Mouse (Mus musculus): ENCODE data around the gene Stx16. TPM values are rescaled to one million over a fixed set of nuclear protein-coding genes. Genes with fewer than 3 reads are reported as not detected.

Gene Stx16
- polyA plus RNA-seq (2017; shearing (Covaris generic)) = 31.3 TPM

DNA sequence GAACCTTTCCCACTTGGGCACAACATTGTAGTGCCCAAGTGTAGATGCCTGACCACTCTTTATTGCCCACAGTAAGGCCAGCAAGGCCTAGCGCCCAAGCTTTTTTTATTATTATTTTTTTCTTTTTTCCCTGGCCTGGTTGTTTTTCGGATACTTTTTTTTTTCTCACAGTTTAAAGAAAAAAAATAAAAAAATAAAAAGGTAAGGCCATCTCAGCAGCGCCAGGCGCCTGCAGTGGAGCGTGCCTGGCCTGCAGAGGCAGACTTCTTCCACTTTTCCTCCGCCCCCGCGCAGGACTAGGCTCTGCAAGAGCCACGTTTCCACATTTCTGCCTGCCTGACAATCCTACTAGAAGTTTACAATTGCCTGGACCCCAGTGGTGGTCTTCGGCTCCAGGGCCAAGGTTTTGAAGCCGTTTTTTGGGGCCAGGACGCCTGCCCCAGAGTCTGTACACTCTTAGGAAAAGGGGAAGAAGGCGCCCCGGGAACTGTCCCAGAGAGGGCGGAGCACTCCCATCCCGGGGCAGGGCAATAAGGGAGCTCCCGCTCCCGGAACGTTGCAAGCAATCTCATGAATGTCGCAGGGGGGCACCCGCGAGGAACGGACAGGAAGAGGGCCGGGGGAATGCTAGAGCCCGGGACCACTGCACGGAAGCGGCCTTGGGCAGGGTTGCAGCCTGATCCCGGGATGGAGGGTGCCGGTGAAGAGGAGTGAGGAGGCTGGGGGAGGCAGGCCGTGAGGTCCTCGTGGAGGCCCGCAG is at the start of gene Stx16:
Gene Stx16 (plus strand): TSS at position 636 of the 760 bp plus-strand sequence.

DNA sequence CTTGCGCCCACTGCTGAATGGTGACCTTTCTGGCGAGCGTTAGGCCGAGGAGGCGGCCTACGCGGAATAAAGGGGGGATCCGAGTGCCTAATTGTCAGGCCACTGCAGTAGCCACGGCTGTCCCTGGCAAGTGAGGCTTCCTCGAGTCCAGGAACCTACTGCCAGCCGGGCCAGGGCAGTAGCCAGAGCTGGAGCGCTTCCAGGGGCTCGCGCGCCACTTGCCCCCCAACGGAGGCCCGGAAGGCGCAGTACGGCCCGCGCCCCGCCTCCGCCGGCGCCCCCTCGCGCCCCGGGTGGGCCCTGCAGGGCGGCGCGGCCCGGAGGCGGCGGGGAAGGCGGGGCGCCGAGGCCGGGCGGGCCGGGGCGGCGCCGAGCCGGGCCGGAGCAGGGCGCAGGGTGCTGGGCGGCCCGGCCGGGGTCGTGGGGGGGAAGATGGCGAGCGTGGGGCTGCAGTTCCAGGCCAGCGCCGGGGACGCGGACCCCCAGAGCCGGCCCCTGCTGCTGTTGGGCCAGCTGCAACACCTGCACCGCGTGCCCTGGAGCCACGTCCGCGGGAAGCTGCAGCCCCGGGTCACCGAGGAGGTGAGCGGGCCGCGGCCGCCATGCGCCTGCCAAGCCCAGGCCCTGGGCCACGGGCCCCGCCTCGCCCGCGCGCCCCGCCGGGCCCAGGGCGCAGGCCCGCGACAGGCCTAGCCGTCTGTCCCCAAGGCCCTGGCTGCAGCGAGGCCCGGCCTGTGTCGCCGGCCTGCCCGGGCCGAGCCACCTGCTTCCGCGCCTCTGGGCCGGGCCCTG is 34.1 kb downstream of the Stx16 start, which contains the start of gene Npepl1:
Gene Npepl1 (plus strand): TSS at position 359 of the 792 bp plus-strand sequence.

Other genes starting within 250 kb of the Stx16 start
- 32.7 TPM for gene Npepl1, start 34.0 kb downstream of the Stx16 start, polyA plus RNA-seq (2017; shearing (Covaris generic))
- gene Gnas, start 208.0 kb downstream of the Stx16 start, polyA plus RNA-seq (2017; shearing (Covaris generic)) = 72.9 TPM